In genomic region chr15:101163056-101163458, GRCm38 (mm10) we compare ENCODE assay signal across 11 mouse cellular contexts. TPM values are rescaled to one million over a fixed set of nuclear protein-coding genes. Genes with fewer than 3 reads are reported as not detected.
DNase-seq lines count a peak whose midpoint lies in the region; ATAC-seq and TF ChIP-seq lines count a peak whose summit lies in the region.
"Had no signal": no experiment of that assay in that cellular context is flagged by ENCODE, and none has a peak within 500 bp of the region (broad histone marks: within the 10 kb centered on the region; RNA-seq: fewer than 3 reads in every experiment).

No protein-coding gene starts in this region.

- H3K9me3 ChIP-seq in heart, embryonic 16.5 days (replicated peaks; ENCODE audit: control insufficient read depth, low read length) = no peaks in the 10 kb centered on the region
- no peaks in the 10 kb centered on the region for H3K9me3 ChIP-seq in ES-Bruce4 (replicated peaks; ENCODE audit: control insufficient read depth, insufficient read depth, low read length, poor library complexity, severe bottlenecking)
- no peaks in the 10 kb centered on the region for H3K9me3 ChIP-seq in forebrain, embryonic 10.5 days
- no peaks in the 10 kb centered on the region for H3K9me3 ChIP-seq in limb, embryonic 14.5 days (ENCODE audit: control insufficient read depth, low read length)

- DNase-seq in heart, postnatal 25 days (ENCODE audit: low spot score) = no peak
- DNase-seq in forebrain, embryonic 10.5 days (ENCODE audit: extremely low spot score, low spot score) = no peak
- peak; percentile 70 for DNase-seq in limb, embryonic 14.5 days (ENCODE audit: low spot score)
- DNase-seq in layer of hippocampus, adult 9-11 months = no peak
- no peak for DNase-seq in heart, adult 8-10 months (ENCODE audit: low spot score)

- no peak overlapping the region for H3K27ac ChIP-seq in heart, embryonic 16.5 days (ENCODE audit: low read length)
- H3K27ac ChIP-seq in ES-Bruce4 (ENCODE audit: insufficient read depth, low read length) = no peak overlapping the region; the same call in 1 of the 2 replicates
- peak overlapping the region; percentile 53; the same call in 1 of the 2 replicates for H3K27ac ChIP-seq in forebrain, embryonic 10.5 days
- peak overlapping the region; percentile 72; the same call in 1 of the 2 replicates for H3K27ac ChIP-seq in limb, embryonic 14.5 days (replicated peaks; ENCODE audit: low read depth, low read length)
- H3K27ac ChIP-seq: left cerebral cortex, adult 2 months had no signal

- H3K4me3 ChIP-seq in heart, embryonic 16.5 days (ENCODE audit: low read length) = no peak overlapping the region
- H3K4me3 ChIP-seq in ES-Bruce4 (ENCODE audit: low read depth, low read length) = 0 out of 2 replicates have a peak overlapping the region, but pooled peaks have one; percentile 14
- no peak overlapping the region for H3K4me3 ChIP-seq in forebrain, embryonic 10.5 days
- no peak overlapping the region for H3K4me3 ChIP-seq in limb, embryonic 14.5 days (replicated peaks; ENCODE audit: low read length)
- H3K4me3 ChIP-seq: left cerebral cortex, adult 2 months had no signal

- H3K27me3 ChIP-seq in heart, embryonic 16.5 days (ENCODE audit: control insufficient read depth, insufficient read depth, low read length) = no peaks in the 10 kb centered on the region
- H3K27me3 ChIP-seq in ES-Bruce4 (ENCODE audit: control insufficient read depth, insufficient read depth, low read length, poor library complexity, severe bottlenecking) = no peaks in the 10 kb centered on the region
- H3K27me3 ChIP-seq in forebrain, embryonic 10.5 days (ENCODE audit: poor library complexity, severe bottlenecking) = peaks cover 36% of the 10 kb centered on the region
- no peaks in the 10 kb centered on the region for H3K27me3 ChIP-seq in limb, embryonic 14.5 days (ENCODE audit: control insufficient read depth, insufficient read depth, low read length)

- TF ChIP-seq CTCF in ES-Bruce4 (IDR thresholded peaks at IDR 0.05; ENCODE audit: low read depth, low read length) = no peak

- H3K36me3 ChIP-seq in heart, embryonic 16.5 days (ENCODE audit: control insufficient read depth, insufficient read depth) = no peaks in the 10 kb centered on the region
- H3K36me3 ChIP-seq in ES-Bruce4 (ENCODE audit: control insufficient read depth, insufficient read depth, low read length, poor library complexity, severe bottlenecking) = no peaks in the 10 kb centered on the region
- H3K36me3 ChIP-seq in forebrain, embryonic 10.5 days (replicated peaks) = no peaks in the 10 kb centered on the region
- H3K36me3 ChIP-seq in limb, embryonic 14.5 days (ENCODE audit: control insufficient read depth, insufficient read depth, low read length) = no peaks in the 10 kb centered on the region
- H3K36me3 ChIP-seq: G1E had no signal

- no peak for TF ChIP-seq EP300 in ES-Bruce4 (IDR thresholded peaks at IDR 0.05; ENCODE audit: insufficient read depth, low read depth, low read length)

- intact Hi-C loops in heart, postnatal 25 days (cut with DNase I) = no loop called here

- TF ChIP-seq POLR2A in ES-Bruce4 (IDR thresholded peaks at IDR 0.05; ENCODE audit: insufficient read depth, low read length) = no peak
- no peak for TF ChIP-seq POLR2A in limb, embryonic 14.5 days (IDR thresholded peaks at IDR 0.05; ENCODE audit: borderline replicate concordance, extremely low read depth, insufficient read depth, insufficient read length)

- H3K4me1 ChIP-seq in heart, embryonic 16.5 days (ENCODE audit: control insufficient read depth, insufficient read depth, low read length) = peaks cover 22% of the 10 kb centered on the region
- peaks cover 13% of the 10 kb centered on the region for H3K4me1 ChIP-seq in ES-Bruce4 (ENCODE audit: control insufficient read depth, insufficient read depth, low read length)
- peaks cover 49% of the 10 kb centered on the region for H3K4me1 ChIP-seq in forebrain, embryonic 10.5 days
- peaks cover 39% of the 10 kb centered on the region for H3K4me1 ChIP-seq in limb, embryonic 14.5 days (ENCODE audit: control insufficient read depth, insufficient read depth, low read length)

- H3K4me2 ChIP-seq in heart, embryonic 16.5 days (ENCODE audit: low read depth, low read length) = no peak overlapping the region
- H3K4me2 ChIP-seq in limb, embryonic 14.5 days (replicated peaks; ENCODE audit: low read depth, low read length, severe bottlenecking) = peak overlapping the region; percentile 29

- peak; percentile 50; the same call in 1 of the 2 replicates for ATAC-seq in heart, embryonic 16.5 days (replicated peaks; ENCODE audit: extremely low read depth, insufficient read depth, low FRiP score)
- ATAC-seq in limb, embryonic 14.5 days (ENCODE audit: low FRiP score, low read depth) = peak; percentile 84
- ATAC-seq in megakaryocyte progenitor cell, adult 5-6 weeks (replicated peaks; ENCODE audit: poor library complexity) = no peak

- H3K9ac ChIP-seq in heart, embryonic 16.5 days (ENCODE audit: low read length) = peak overlapping the region; percentile 20; the same call in 1 of the 2 replicates
- peak overlapping the region; percentile 74 for H3K9ac ChIP-seq in ES-Bruce4 (ENCODE audit: low read depth, poor library complexity, severe bottlenecking)
- H3K9ac ChIP-seq in limb, embryonic 14.5 days (ENCODE audit: low read depth, low read length, severe bottlenecking) = peak overlapping the region; percentile 22

- 29% methylated on average over 15 of the region's 15 CpGs for WGBS in heart, embryonic 16.5 days
- WGBS in forebrain, embryonic 10.5 days = 64% methylated on average over 15 of the region's 15 CpGs
- WGBS in limb, embryonic 14.5 days = 4% methylated on average over 15 of the region's 15 CpGs

RNA-seq across cellular contexts. Expression of gene Acvr1b, which starts 10.8 kb away (rescaled TPM):
- 7.1 and 8.0 TPM in 2 replicates for polyA plus RNA-seq in heart, embryonic 16.5 days (2015; fragmentation: Nextera tagmentation; extraction: Ambion mirVana)
- 10 to 100 TPM; 11.7 to 14.5 TPM for total RNA-seq in heart, postnatal 25 days (2021)
- polyA plus RNA-seq in ES-Bruce4 (2011; ENCODE audit: insufficient read depth, insufficient read length, low read depth, missing spikeins) = 27.7 and 27.8 TPM in 2 replicates
- 5.8 TPM in 2 replicates for polyA plus RNA-seq in forebrain, embryonic 10.5 days (2016; fragmentation: Nextera tagmentation; extraction: Ambion mirVana)
- polyA plus RNA-seq in limb, embryonic 14.5 days (2012; rRNA removed) = 27.2 and 32.8 TPM in 2 replicates
- polyA plus RNA-seq in limb, embryonic 14.5 days (2014; fragmentation: Nextera tagmentation; extraction: Ambion mirVana) = 12.3 and 12.9 TPM in 2 replicates
- total RNA-seq in megakaryocyte progenitor cell, adult 5-6 weeks (2015) = 3.4 and 4.8 TPM in 2 replicates
- total RNA-seq in megakaryocyte progenitor cell, adult 5-6 weeks (2017) = 6.4 and 10.3 TPM in 2 replicates
- 10 to 100 TPM; 12.1 to 14.7 (median 13.9) TPM for total RNA-seq in heart, adult 8-10 months (2022)
- polyA plus RNA-seq: G1E had no signal

RNA-seq across cellular contexts. Expression of gene Acvrl1, which starts 34.7 kb away (rescaled TPM):
- polyA plus RNA-seq in heart, embryonic 16.5 days (2015; fragmentation: Nextera tagmentation; extraction: Ambion mirVana) = 14.7 and 20.5 TPM in 2 replicates
- 10 to 100 TPM; 23.2 to 31.5 TPM for total RNA-seq in heart, postnatal 25 days (2021)
- 2.7 and 2.9 TPM in 2 replicates for polyA plus RNA-seq in ES-Bruce4 (2011; ENCODE audit: insufficient read depth, insufficient read length, low read depth, missing spikeins)
- 8.0 and 8.1 TPM in 2 replicates for polyA plus RNA-seq in forebrain, embryonic 10.5 days (2016; fragmentation: Nextera tagmentation; extraction: Ambion mirVana)
- polyA plus RNA-seq in limb, embryonic 14.5 days (2012; rRNA removed) = 16.1 and 17.8 TPM in 2 replicates
- 8.2 and 10.2 TPM in 2 replicates for polyA plus RNA-seq in limb, embryonic 14.5 days (2014; fragmentation: Nextera tagmentation; extraction: Ambion mirVana)
- total RNA-seq in megakaryocyte progenitor cell, adult 5-6 weeks (2015) = 0.27 and 1.1 TPM in 2 replicates
- total RNA-seq in megakaryocyte progenitor cell, adult 5-6 weeks (2017) = 1.6 and 1.7 TPM in 2 replicates
- total RNA-seq in heart, adult 8-10 months (2022) = 10 to 100 TPM; 19.8 to 30.3 (median 23.0) TPM

RNA-seq across cellular contexts. Expression of gene Ankrd33, which starts 47.5 kb away (rescaled TPM):
- not detected in 2 replicates for polyA plus RNA-seq in heart, embryonic 16.5 days (2015; fragmentation: Nextera tagmentation; extraction: Ambion mirVana)
- total RNA-seq in heart, postnatal 25 days (2021) = not detected
- polyA plus RNA-seq in ES-Bruce4 (2011; ENCODE audit: insufficient read depth, insufficient read length, low read depth, missing spikeins) = not detected in 2 replicates
- not detected in 2 replicates for polyA plus RNA-seq in forebrain, embryonic 10.5 days (2016; fragmentation: Nextera tagmentation; extraction: Ambion mirVana)
- polyA plus RNA-seq in limb, embryonic 14.5 days (2012; rRNA removed) = not detected in 2 replicates
- polyA plus RNA-seq in limb, embryonic 14.5 days (2014; fragmentation: Nextera tagmentation; extraction: Ambion mirVana) = not detected in 2 replicates
- not detected in 2 replicates for total RNA-seq in megakaryocyte progenitor cell, adult 5-6 weeks (2015)
- total RNA-seq in megakaryocyte progenitor cell, adult 5-6 weeks (2017) = not detected in 2 replicates
- not detected for total RNA-seq in heart, adult 8-10 months (2022)
- total RNA-seq: G1E; left cerebral cortex, adult 2 months had no signal
- polyA plus RNA-seq: cortical plate, adult 2 months; G1E had no signal

Comparison
In these comparisons a context has a peak if more than half of its experiments do, and no peak if none do; other contexts are left out.
1. H3K27ac ChIP-seq: peak in forebrain, embryonic 10.5 days (single experiment) and limb, embryonic 14.5 days (single experiment); none in heart, embryonic 16.5 days (single experiment) and ES-Bruce4 (single experiment).
2. H3K9ac ChIP-seq: peak in every context shown above with its lines; median percentile 74 in ES-Bruce4; 22 in limb, embryonic 14.5 days; 20 in heart, embryonic 16.5 days.